Mouse (Mus musculus): ENCODE results near the gene Cyp2d12. TPM values are rescaled to one million over a fixed set of nuclear protein-coding genes. Genes with fewer than 3 reads are reported as not detected.

Gene Cyp2d12
- not detected for polyA plus RNA-seq (2015; fragmentation: Illumina TruSeq; extraction: RNeasy Lipid Tissue Mini Kit (QIAGEN cat#74804); ENCODE audit: low read depth, low replicate concordance)

DNA sequence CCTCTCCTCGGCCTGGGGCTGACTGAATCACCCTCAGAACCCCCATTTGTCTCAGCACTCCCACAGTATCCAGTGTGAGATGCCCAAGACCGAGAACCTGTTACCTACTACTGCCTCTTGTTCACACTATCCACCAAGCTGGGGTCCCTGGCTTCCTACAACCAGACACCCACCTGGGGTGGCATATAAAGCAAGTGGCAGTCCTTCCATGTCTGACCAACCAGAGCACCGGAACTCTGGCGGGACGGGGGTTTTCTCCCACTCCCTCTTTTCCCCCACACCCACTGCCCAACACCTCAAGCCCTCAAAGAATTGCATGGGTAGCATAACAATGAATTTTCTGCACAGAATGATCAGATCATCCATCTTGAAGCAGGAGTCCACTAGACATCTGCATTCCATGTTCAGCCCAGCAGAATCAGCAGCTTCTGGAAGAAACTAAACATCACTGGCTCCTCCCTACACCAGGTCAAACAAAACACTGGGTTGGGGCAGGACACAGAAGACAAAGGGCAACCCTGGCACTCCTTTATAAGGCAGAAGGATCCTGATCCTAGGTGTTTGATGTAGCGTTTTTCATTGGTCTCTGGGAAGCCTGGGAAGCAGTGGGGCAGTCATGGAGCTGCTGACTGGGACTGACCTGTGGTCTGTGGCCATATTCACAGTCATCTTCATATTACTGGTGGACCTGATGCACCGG lies at the start of gene Cyp2d12:
Gene Cyp2d12, plus strand, starts transcription at position 542 of the 700 bp plus-strand sequence.

Other genes starting within 250 kb of the Cyp2d12 start
- 30.5 TPM for gene Naga, start 216.1 kb upstream of the Cyp2d12 start, polyA plus RNA-seq (2015; fragmentation: Illumina TruSeq; extraction: RNeasy Lipid Tissue Mini Kit (QIAGEN cat#74804); ENCODE audit: low read depth, low replicate concordance)
- gene Pheta2, start 216.1 kb upstream of the Cyp2d12 start, polyA plus RNA-seq (2015; fragmentation: Illumina TruSeq; extraction: RNeasy Lipid Tissue Mini Kit (QIAGEN cat#74804); ENCODE audit: low read depth, low replicate concordance) = 0.82 TPM
- gene Smdt1, start 216.1 kb upstream of the Cyp2d12 start, polyA plus RNA-seq (2015; fragmentation: Illumina TruSeq; extraction: RNeasy Lipid Tissue Mini Kit (QIAGEN cat#74804); ENCODE audit: low read depth, low replicate concordance) = 261 TPM
- gene Ndufa6, start 200.8 kb upstream of the Cyp2d12 start, polyA plus RNA-seq (2015; fragmentation: Illumina TruSeq; extraction: RNeasy Lipid Tissue Mini Kit (QIAGEN cat#74804); ENCODE audit: low read depth, low replicate concordance) = 395 TPM
- 23.5 TPM for gene Cyp2d22, start 174.8 kb upstream of the Cyp2d12 start, polyA plus RNA-seq (2015; fragmentation: Illumina TruSeq; extraction: RNeasy Lipid Tissue Mini Kit (QIAGEN cat#74804); ENCODE audit: low read depth, low replicate concordance)
- gene Cyp2d11, start 161.1 kb upstream of the Cyp2d12 start, polyA plus RNA-seq (2015; fragmentation: Illumina TruSeq; extraction: RNeasy Lipid Tissue Mini Kit (QIAGEN cat#74804); ENCODE audit: low read depth, low replicate concordance) = not detected
- not detected for gene Cyp2d10, start 147.9 kb upstream of the Cyp2d12 start, polyA plus RNA-seq (2015; fragmentation: Illumina TruSeq; extraction: RNeasy Lipid Tissue Mini Kit (QIAGEN cat#74804); ENCODE audit: low read depth, low replicate concordance)
- not detected for gene Cyp2d9, start 121.6 kb upstream of the Cyp2d12 start, polyA plus RNA-seq (2015; fragmentation: Illumina TruSeq; extraction: RNeasy Lipid Tissue Mini Kit (QIAGEN cat#74804); ENCODE audit: low read depth, low replicate concordance)
- not detected for gene Cyp2d34, start 65.9 kb downstream of the Cyp2d12 start, polyA plus RNA-seq (2015; fragmentation: Illumina TruSeq; extraction: RNeasy Lipid Tissue Mini Kit (QIAGEN cat#74804); ENCODE audit: low read depth, low replicate concordance)
- not detected for gene Cyp2d40, start 209.1 kb downstream of the Cyp2d12 start, polyA plus RNA-seq (2015; fragmentation: Illumina TruSeq; extraction: RNeasy Lipid Tissue Mini Kit (QIAGEN cat#74804); ENCODE audit: low read depth, low replicate concordance)
- gene Cyp2d26, start 239.2 kb downstream of the Cyp2d12 start, polyA plus RNA-seq (2015; fragmentation: Illumina TruSeq; extraction: RNeasy Lipid Tissue Mini Kit (QIAGEN cat#74804); ENCODE audit: low read depth, low replicate concordance) = not detected

Data from brain, adult 10 weeks (tissue).